Mouse (Mus musculus): ENCODE data around the gene Strip1.

- TF ChIP-seq POLR2A (IDR thresholded peaks at IDR 0.05; ENCODE audit: extremely low read depth, insufficient read depth, low read length) (no peak), CTCF (IDR thresholded peaks at IDR 0.05; ENCODE audit: low read depth, low read length) (no peak)
These were observed 9.0 kb downstream of the Strip1 start for GRCm38 (mm10) chr3:107622537-107622936.

Data from liver, adult 2 months (tissue).